Mouse (Mus musculus) neural tube, embryonic 12.5 days (tissue): ENCODE measurements around the gene Celf2. TPM values are rescaled to one million over a fixed set of nuclear protein-coding genes. Genes with fewer than 3 reads are reported as not detected.

ENCODE experiments used
- ATAC-seq: fragments of 200-750 bp; cut with Nextera tagmentation; 2 replicates; pipeline ENCODE4 v1.8.0; 2017; ENCODE audit warnings: low read depth, mild to moderate bottlenecking, moderate TSS enrichment, moderate library complexity; ENCODE audit not compliant: low FRiP score
- H3K27ac ChIP-seq: fragments of 300-500 bp; sonication (generic); 2 replicates; pipeline ENCODE4 v1.5.1; 2016
- H3K27me3 ChIP-seq: fragments of 300-500 bp; sonication (generic); replicated peaks from 2 replicates; pipeline ENCODE4 v1.6.1; 2016; ENCODE audit warnings: mild to moderate bottlenecking
- H3K36me3 ChIP-seq: fragments of 300-500 bp; sonication (generic); 2 replicates; pipeline ENCODE4 v1.6.1; 2016; ENCODE audit warnings: mild to moderate bottlenecking
- H3K4me1 ChIP-seq: fragments of 300-500 bp; sonication (generic); 2 replicates; pipeline ENCODE4 v1.6.1; 2016
- H3K4me2 ChIP-seq: fragments of 300-500 bp; sonication (generic); replicated peaks from 2 replicates; pipeline ENCODE4 v1.6.1; 2016; ENCODE audit warnings: mild to moderate bottlenecking
- H3K4me3 ChIP-seq: fragments of 300-500 bp; sonication (generic); 2 replicates; pipeline ENCODE4 v1.5.1; 2016
- H3K9ac ChIP-seq: fragments of 300-500 bp; sonication (generic); 2 replicates; pipeline ENCODE4 v1.6.1; 2016; ENCODE audit warnings: mild to moderate bottlenecking
- H3K9me3 ChIP-seq: fragments of 300-500 bp; sonication (generic); 2 replicates; pipeline ENCODE4 v1.6.1; 2016; ENCODE audit warnings: mild to moderate bottlenecking
- WGBS: fragments of 180-500 bp; shearing (Covaris S2); methylation state at CpG from one replicate; pipeline ENCODE4 v1.1.7; 2016; 5-methylcytosine and 5-hydroxymethylcytosine counted together
- polyA plus RNA-seq: library from polyadenylated mRNA; unstranded; fragments of >200 nt; fragmentation: Nextera tagmentation; extraction: Ambion mirVana; gene quantifications from 2 replicates; pipeline ENCODE4 v1.2.1, GENCODE M21; 2016

Gene Celf2
- polyA plus RNA-seq, 1 experiment from 2014 or later: 98.4 TPM

GRCm38 (mm10) chr2:7017384-7018113 lies 491.8 kb downstream of the Celf2 start:
- 83% methylated on average over 6 of the region's 6 CpGs for WGBS
- H3K4me2 ChIP-seq: no peak overlapping the region
- H3K4me1 ChIP-seq: no peaks in the 10 kb centered on the region
- H3K9me3 ChIP-seq: no peaks in the 10 kb centered on the region
- no peaks in the 10 kb centered on the region for H3K27me3 ChIP-seq
- no peaks in the 10 kb centered on the region for H3K36me3 ChIP-seq
- ATAC-seq: no peak
- no peak overlapping the region for H3K9ac ChIP-seq
- no peak overlapping the region for H3K27ac ChIP-seq
- no peak overlapping the region for H3K4me3 ChIP-seq

GRCm38 (mm10) chr2:7013126-7013525 lies 496.2 kb downstream of the Celf2 start:
- 85% methylated on average over 5 of the region's 5 CpGs for WGBS
- Histone ChIP-seq H3K4me1 (no peaks in the 10 kb centered on the region), H3K27ac (no peak overlapping the region), H3K4me2 (no peak overlapping the region), H3K36me3 (no peaks in the 10 kb centered on the region), H3K4me3 (no peak overlapping the region), H3K9me3 (no peaks in the 10 kb centered on the region), H3K27me3 (no peaks in the 10 kb centered on the region), H3K9ac (no peak overlapping the region)
- ATAC-seq: no peak

GRCm38 (mm10) chr2:7006816-7007215 lies 502.5 kb downstream of the Celf2 start:
- H3K36me3 ChIP-seq: no peaks in the 10 kb centered on the region

GRCm38 (mm10) chr2:7001967-7002366 lies 507.4 kb downstream of the Celf2 start:
- Histone ChIP-seq H3K9ac (no peak overlapping the region), H3K4me1 (no peaks in the 10 kb centered on the region), H3K4me2 (no peak overlapping the region), H3K9me3 (no peaks in the 10 kb centered on the region), H3K27me3 (no peaks in the 10 kb centered on the region), H3K27ac (no peak overlapping the region), H3K36me3 (no peaks in the 10 kb centered on the region), H3K4me3 (no peak overlapping the region)
- no peak for ATAC-seq
- 52% methylated on average over 2 of the region's 2 CpGs for WGBS

More at GRCm38 (mm10) chr2:7006816-7007215, 502.5 kb downstream of the Celf2 start:
- no peak overlapping the region for H3K9ac ChIP-seq
- no peak overlapping the region for H3K4me2 ChIP-seq
- no peak overlapping the region for H3K27ac ChIP-seq
- H3K4me1 ChIP-seq: no peaks in the 10 kb centered on the region
- H3K4me3 ChIP-seq: no peak overlapping the region
- ATAC-seq: no peak
- H3K9me3 ChIP-seq: no peaks in the 10 kb centered on the region
- H3K27me3 ChIP-seq: no peaks in the 10 kb centered on the region
- WGBS: 90% methylated on average over 3 of the region's 3 CpGs

DNA sequence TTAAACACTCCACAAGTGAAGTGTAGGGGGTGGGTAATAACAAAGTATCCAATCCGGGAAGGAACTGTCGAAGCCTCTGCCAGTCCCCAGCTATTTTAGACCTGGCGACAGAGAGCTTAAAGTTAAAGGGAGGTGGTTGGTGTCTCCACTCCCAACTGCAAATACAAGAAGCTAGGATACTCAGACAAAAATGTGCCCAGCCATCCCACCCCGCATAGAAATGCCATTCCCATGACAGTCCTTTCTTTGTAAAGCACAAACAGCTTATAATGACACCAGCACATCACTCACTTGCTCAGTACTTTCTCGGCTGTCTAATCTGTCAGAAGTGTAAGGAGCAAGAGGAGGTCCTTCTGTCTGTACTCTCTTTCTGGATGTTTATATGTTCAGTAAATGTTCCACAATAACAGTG lies 518.3 kb downstream of the Celf2 start:
- no peak overlapping the region for H3K4me3 ChIP-seq
- no peaks in the 10 kb centered on the region for H3K4me1 ChIP-seq
- no peaks in the 10 kb centered on the region for H3K9me3 ChIP-seq
- H3K27ac ChIP-seq: no peak overlapping the region
- H3K9ac ChIP-seq: no peak overlapping the region
- H3K4me2 ChIP-seq: no peak overlapping the region
- WGBS: 84% methylated on average over 5 of the region's 5 CpGs
- ATAC-seq: no peak
- no peaks in the 10 kb centered on the region for H3K36me3 ChIP-seq
- H3K27me3 ChIP-seq: no peaks in the 10 kb centered on the region

DNA sequence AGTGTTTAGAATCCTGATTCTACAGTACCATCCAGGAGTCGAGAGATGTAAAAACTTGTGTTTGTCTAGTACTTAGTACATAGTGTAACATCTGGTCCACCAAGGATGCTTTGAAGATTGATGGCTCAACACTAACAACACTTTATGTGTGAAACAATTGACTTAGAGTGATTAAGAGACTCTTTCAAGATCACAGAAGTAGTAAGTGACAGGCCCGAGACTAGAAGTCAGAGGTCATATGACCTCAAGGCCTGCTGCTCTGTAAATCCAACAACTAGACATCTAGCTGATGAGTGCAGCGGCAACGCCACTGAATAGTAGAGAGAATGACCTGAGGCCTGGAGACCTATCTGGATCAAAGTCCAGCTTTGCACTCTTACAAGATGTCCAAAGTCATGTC lies 523.7 kb downstream of the Celf2 start:
- no peaks in the 10 kb centered on the region for H3K36me3 ChIP-seq
- no peaks in the 10 kb centered on the region for H3K27me3 ChIP-seq
- no peak overlapping the region for H3K4me2 ChIP-seq
- H3K4me3 ChIP-seq: no peak overlapping the region
- no peak overlapping the region for H3K27ac ChIP-seq
- no peaks in the 10 kb centered on the region for H3K4me1 ChIP-seq
- 12% methylated on average over 4 of the region's 4 CpGs for WGBS
- ATAC-seq: no peak
- H3K9ac ChIP-seq: no peak overlapping the region
- H3K9me3 ChIP-seq: no peaks in the 10 kb centered on the region

DNA sequence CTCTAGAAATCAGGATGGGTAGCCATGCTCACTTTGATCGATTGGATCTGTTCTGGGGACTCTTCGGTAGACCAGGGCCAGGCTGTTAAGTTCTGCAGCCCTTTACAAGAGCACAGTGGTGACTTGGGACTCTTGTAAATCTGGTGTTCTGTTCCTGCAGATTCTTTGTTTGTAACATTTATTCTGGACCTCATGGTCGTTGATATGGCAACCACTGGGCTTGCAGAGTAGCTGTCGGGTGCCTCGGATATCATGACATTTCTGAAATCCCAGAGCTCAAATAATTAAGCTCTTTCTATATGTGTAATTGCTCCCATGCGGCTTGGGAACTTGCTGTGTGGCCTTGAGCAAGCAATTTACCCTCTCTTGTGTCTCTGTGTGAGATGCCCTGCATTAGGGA lies 525.5 kb downstream of the Celf2 start:
- Histone ChIP-seq H3K9ac (no peak overlapping the region), H3K9me3 (no peaks in the 10 kb centered on the region), H3K36me3 (no peaks in the 10 kb centered on the region), H3K4me1 (no peaks in the 10 kb centered on the region), H3K4me3 (no peak overlapping the region), H3K27ac (no peak overlapping the region), H3K4me2 (no peak overlapping the region), H3K27me3 (no peaks in the 10 kb centered on the region)
- WGBS: 68% methylated on average over 6 of the region's 6 CpGs
- no peak for ATAC-seq

- ATAC-seq: no peak
- no peak overlapping the region for H3K27ac ChIP-seq
- no peaks in the 10 kb centered on the region for H3K9me3 ChIP-seq
- H3K36me3 ChIP-seq: no peaks in the 10 kb centered on the region
- no peaks in the 10 kb centered on the region for H3K27me3 ChIP-seq
- WGBS: 89% methylated on average over 2 of the region's 2 CpGs
- no peaks in the 10 kb centered on the region for H3K4me1 ChIP-seq
- no peak overlapping the region for H3K4me2 ChIP-seq
- H3K4me3 ChIP-seq: no peak overlapping the region
- H3K9ac ChIP-seq: no peak overlapping the region
These were observed 533.1 kb downstream of the Celf2 start for GRCm38 (mm10) chr2:6976300-6976699.

- Histone ChIP-seq H3K36me3 (no peaks in the 10 kb centered on the region), H3K27ac (no peak overlapping the region), H3K4me1 (no peaks in the 10 kb centered on the region), H3K9ac (no peak overlapping the region), H3K4me3 (no peak overlapping the region), H3K9me3 (no peaks in the 10 kb centered on the region), H3K4me2 (no peak overlapping the region), H3K27me3 (no peaks in the 10 kb centered on the region)
- WGBS: 87% methylated on average over 6 of the region's 6 CpGs
- no peak for ATAC-seq
These were observed 540.1 kb downstream of the Celf2 start for GRCm38 (mm10) chr2:6969228-6969627.

DNA sequence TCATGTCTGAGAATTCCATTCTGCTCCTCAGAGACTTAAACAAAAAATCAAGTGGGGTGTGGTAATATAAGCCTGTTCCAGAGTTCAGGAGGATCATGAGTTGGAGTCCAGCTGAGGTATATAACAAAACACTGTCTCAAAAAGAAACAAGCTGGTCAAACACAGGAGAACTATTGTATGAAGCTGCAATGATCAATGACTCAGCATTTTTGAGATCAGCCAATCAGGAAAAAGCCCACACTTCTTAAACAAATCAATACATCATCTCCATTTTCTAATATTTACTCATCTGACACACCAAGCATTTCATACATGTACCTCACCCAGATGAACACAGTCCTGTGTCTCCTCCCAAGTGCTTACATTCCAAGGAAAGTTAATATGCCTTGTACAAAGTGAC lies 544.1 kb downstream of the Celf2 start:
- ATAC-seq: no peak
- no peak overlapping the region for H3K4me2 ChIP-seq
- H3K27me3 ChIP-seq: no peaks in the 10 kb centered on the region
- no peaks in the 10 kb centered on the region for H3K36me3 ChIP-seq
- no peak overlapping the region for H3K4me3 ChIP-seq
- H3K9me3 ChIP-seq: no peaks in the 10 kb centered on the region
- no peaks in the 10 kb centered on the region for H3K4me1 ChIP-seq
- no peak overlapping the region for H3K27ac ChIP-seq
- no peak overlapping the region for H3K9ac ChIP-seq

GRCm38 (mm10) chr2:6950702-6951101 lies 558.7 kb downstream of the Celf2 start:
- no peak overlapping the region for H3K9ac ChIP-seq
- ATAC-seq: no peak
- H3K4me3 ChIP-seq: no peak overlapping the region
- WGBS: 83% methylated on average over 4 of the region's 4 CpGs
- H3K9me3 ChIP-seq: no peaks in the 10 kb centered on the region
- H3K4me2 ChIP-seq: no peak overlapping the region
- H3K27me3 ChIP-seq: no peaks in the 10 kb centered on the region
- no peaks in the 10 kb centered on the region for H3K36me3 ChIP-seq
- no peak overlapping the region for H3K27ac ChIP-seq
- H3K4me1 ChIP-seq: no peaks in the 10 kb centered on the region

- WGBS: 88% methylated on average over 9 of the region's 9 CpGs
- Histone ChIP-seq H3K9ac (no peak overlapping the region), H3K4me1 (peaks cover 12% of the 10 kb centered on the region), H3K4me3 (no peak overlapping the region), H3K27me3 (no peaks in the 10 kb centered on the region), H3K9me3 (no peaks in the 10 kb centered on the region), H3K27ac (no peak overlapping the region), H3K4me2 (no peak overlapping the region), H3K36me3 (no peaks in the 10 kb centered on the region)
- ATAC-seq: no peak
These were observed 563.5 kb downstream of the Celf2 start for GRCm38 (mm10) chr2:6945638-6946415.

GRCm38 (mm10) chr2:6943651-6944050 lies 565.7 kb downstream of the Celf2 start:
- 82% methylated on average over 8 of the region's 8 CpGs for WGBS
- Histone ChIP-seq H3K4me2 (no peak overlapping the region), H3K27me3 (no peaks in the 10 kb centered on the region), H3K4me3 (no peak overlapping the region), H3K27ac (no peak overlapping the region), H3K9me3 (no peaks in the 10 kb centered on the region), H3K4me1 (peaks cover 12% of the 10 kb centered on the region), H3K36me3 (no peaks in the 10 kb centered on the region), H3K9ac (no peak overlapping the region)
- ATAC-seq: no peak
